Mouse (Mus musculus): ENCODE measurements around the gene Zfp652. TPM values are rescaled to one million over a fixed set of nuclear protein-coding genes. Genes with fewer than 3 reads are reported as not detected.

Zfp652 gene
- polyA plus RNA-seq, 1 experiment from 2014 or later = 24.9 TPM

DNA sequence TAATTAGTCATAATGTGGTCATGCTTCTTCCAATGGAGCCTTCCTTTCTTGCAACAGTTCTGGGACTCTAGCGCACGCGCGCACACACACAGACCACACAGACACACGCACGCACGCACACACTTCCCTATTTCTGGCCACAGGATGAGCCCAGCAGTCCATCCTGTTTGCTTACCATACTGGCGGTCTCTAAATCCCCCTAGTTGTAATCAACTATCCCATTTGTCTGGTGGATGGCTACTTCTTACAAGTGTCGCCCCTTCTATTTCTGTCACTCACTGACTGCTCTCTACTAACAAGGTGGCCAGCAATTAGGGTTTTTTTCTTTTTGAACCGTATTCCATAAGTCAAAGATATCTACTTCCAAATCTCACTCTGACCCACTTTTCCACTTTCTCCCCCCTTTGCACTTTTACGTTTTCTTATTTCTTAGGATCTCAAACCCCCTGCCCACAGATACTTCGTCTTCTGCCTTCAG, 349 bp upstream of the Zfp652 start:
- Histone ChIP-seq H3K9ac (replicated peaks) (no peak overlapping the region; the same call in 1 of the 2 replicates), H3K9me3 (no peaks in the 10 kb centered on the region), H3K4me3 (replicated peaks) (peak overlapping the region; percentile 91), H3K4me2 (peak overlapping the region; percentile 97), H3K4me1 (replicated peaks) (peaks cover 38% of the 10 kb centered on the region), H3K27ac (peak overlapping the region; percentile 97), H3K27me3 (no peaks in the 10 kb centered on the region), H3K36me3 (no peaks in the 10 kb centered on the region)
- WGBS = 35% methylated on average over 12 of the region's 12 CpGs
- no peak for ATAC-seq (ENCODE audit: insufficient number of reproducible peaks, insufficient read depth, low FRiP score, low TSS enrichment, low read depth)

DNA sequence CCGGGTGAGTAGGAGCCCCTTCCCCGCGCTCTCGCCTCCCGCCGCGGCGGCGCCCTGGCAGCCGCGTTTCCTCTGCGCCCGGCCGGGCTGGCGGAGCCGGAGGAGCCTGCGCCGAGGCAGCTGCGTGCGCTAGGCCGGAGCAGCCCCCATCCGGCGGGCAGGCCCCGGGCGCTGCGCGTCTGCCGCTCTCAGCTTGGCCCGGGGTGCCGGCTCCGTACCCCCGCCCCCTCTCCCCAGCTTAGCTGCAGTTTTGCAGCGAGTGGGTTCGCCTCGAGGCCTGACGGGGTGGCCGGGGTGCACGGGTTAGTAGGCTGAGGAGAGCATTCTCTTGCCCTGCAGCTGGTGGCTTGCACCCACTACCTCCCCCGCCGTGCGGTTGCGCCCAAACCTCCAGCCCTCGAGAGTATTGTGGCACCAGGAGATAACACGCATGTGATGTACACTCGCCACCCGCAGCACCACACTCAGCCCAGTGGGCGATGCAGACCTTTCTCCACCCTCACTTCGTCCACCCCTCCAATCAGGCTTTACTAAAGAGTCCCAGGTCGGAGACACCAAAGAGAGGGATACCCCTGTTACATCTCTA, 845 bp downstream of the Zfp652 start:
- under 1% methylated on average over 43 of the region's 49 CpGs for WGBS
- H3K27me3 ChIP-seq = no peaks in the 10 kb centered on the region
- no peaks in the 10 kb centered on the region for H3K9me3 ChIP-seq
- ATAC-seq (ENCODE audit: insufficient number of reproducible peaks, insufficient read depth, low FRiP score, low TSS enrichment, low read depth) = peak; percentile 32; the same call in 1 of the 2 replicates
- peak overlapping the region; percentile 97 for H3K27ac ChIP-seq
- H3K36me3 ChIP-seq = no peaks in the 10 kb centered on the region
- peaks cover 28% of the 10 kb centered on the region for H3K4me1 ChIP-seq (replicated peaks)
- peak overlapping the region; percentile 97 for H3K4me2 ChIP-seq
- H3K9ac ChIP-seq (replicated peaks) = peak overlapping the region; percentile 98
- peak overlapping the region; percentile 91 for H3K4me3 ChIP-seq (replicated peaks)

DNA sequence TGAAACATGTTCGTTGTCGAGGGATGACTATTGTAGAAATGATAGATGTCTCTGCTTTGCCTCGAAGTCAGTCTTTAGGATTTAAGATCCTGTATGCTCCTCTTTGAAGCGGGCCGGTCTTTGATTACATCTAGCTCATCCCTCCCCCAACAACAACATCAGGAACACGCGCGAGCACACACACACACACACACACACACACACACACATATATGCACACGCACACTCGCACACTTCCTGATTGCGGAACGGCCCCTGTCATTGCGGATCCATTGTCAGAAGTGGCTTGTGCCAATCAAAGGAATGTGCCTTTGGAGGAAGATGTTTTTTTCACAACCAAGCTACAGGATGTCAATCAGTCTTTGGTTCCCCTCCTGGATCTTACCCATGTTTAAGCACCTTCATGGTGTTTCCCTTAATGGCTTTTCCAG, 1.4 kb downstream of the Zfp652 start:
- peak overlapping the region; percentile 97 for H3K27ac ChIP-seq
- no peak for ATAC-seq (ENCODE audit: insufficient number of reproducible peaks, insufficient read depth, low FRiP score, low TSS enrichment, low read depth)
- H3K27me3 ChIP-seq = no peaks in the 10 kb centered on the region
- H3K36me3 ChIP-seq = no peaks in the 10 kb centered on the region
- no peaks in the 10 kb centered on the region for H3K9me3 ChIP-seq
- peak overlapping the region; percentile 97 for H3K4me2 ChIP-seq
- peaks cover 28% of the 10 kb centered on the region for H3K4me1 ChIP-seq (replicated peaks)
- peak overlapping the region; percentile 98 for H3K9ac ChIP-seq (replicated peaks)
- WGBS = under 1% methylated on average over 13 of the region's 13 CpGs
- peak overlapping the region; percentile 91 for H3K4me3 ChIP-seq (replicated peaks)

DNA sequence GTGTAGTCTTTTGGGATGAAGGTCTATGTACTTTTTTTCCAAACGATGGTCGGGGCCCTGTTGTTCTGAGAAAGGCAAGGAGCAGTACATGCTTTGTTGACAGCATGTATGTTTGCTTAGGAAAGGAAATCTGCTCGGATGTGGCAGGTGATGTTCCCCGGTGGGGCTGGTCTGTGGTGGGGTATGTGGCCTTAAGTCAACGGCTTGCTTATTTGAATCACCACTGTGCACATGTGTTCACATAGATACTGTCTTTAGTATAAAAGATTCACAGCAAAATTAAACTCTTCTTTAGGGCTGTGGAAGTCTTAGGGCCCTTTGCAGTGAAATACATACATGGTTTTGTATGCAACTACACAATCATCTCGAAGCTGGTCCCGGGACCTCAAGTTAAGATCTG, 1.9 kb downstream of the Zfp652 start:
- H3K27ac ChIP-seq = no peak overlapping the region
- ATAC-seq (ENCODE audit: insufficient number of reproducible peaks, insufficient read depth, low FRiP score, low TSS enrichment, low read depth) = no peak

DNA sequence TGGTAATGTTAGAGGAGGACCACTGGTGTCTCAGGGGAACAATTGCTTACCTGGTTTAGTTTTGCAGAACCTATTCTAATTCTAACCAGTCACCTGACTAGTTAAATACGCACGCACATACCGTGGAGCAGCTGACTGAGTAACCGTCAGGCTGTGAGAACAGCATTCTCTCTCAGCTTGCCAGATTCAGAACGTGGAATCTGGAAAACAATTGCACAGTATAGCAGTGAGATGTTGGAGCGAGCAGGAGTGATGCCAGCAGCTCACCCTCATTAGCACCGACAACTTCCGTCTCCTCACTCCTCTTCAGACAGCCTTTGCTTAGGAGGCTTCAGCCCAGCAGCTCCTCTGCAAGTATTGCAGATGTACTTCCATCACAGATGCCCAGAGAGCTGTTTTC, 3.7 kb downstream of the Zfp652 start:
- Histone ChIP-seq H3K36me3 (no peaks in the 10 kb centered on the region), H3K27ac (no peak overlapping the region), H3K9me3 (no peaks in the 10 kb centered on the region), H3K9ac (replicated peaks) (no peak overlapping the region), H3K4me3 (replicated peaks) (no peak overlapping the region), H3K4me1 (replicated peaks) (peaks cover 28% of the 10 kb centered on the region), H3K27me3 (no peaks in the 10 kb centered on the region), H3K4me2 (no peak overlapping the region)
- no peak for ATAC-seq (ENCODE audit: insufficient number of reproducible peaks, insufficient read depth, low FRiP score, low TSS enrichment, low read depth)
- WGBS = 71% methylated on average over 8 of the region's 8 CpGs

More for the DNA sequence above, 1.9 kb downstream of the Zfp652 start:
- H3K27me3 ChIP-seq = no peaks in the 10 kb centered on the region
- H3K4me1 ChIP-seq (replicated peaks) = peaks cover 28% of the 10 kb centered on the region
- WGBS = 49% methylated on average over 7 of the region's 7 CpGs
- H3K36me3 ChIP-seq = no peaks in the 10 kb centered on the region
- H3K9me3 ChIP-seq = no peaks in the 10 kb centered on the region
- H3K4me3 ChIP-seq (replicated peaks) = peak overlapping the region; percentile 91
- peak overlapping the region; percentile 97 for H3K4me2 ChIP-seq
- H3K9ac ChIP-seq (replicated peaks) = peak overlapping the region; percentile 98

DNA sequence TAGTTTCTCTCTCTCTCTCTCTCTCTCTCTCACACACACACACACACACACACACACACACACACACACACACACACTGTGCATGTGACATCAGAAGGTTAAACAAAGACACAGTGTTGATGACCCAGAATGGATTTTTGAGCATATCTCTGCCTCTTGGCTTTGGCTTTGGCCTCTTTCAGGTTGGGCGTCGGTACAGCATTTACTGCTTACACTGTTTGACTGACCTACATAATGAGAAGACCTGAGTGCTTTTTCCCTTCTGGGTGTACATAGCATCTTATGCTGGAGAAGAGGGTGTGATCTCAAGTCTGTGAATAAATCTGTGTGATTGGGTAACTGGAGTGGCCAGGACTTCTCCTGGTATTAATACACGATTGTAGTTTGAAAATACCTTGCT, 6.9 kb downstream of the Zfp652 start:
- Histone ChIP-seq H3K27ac (no peak overlapping the region), H3K9ac (replicated peaks) (no peak overlapping the region), H3K9me3 (no peaks in the 10 kb centered on the region), H3K4me3 (replicated peaks) (no peak overlapping the region), H3K27me3 (no peaks in the 10 kb centered on the region), H3K4me1 (replicated peaks) (peaks cover 20% of the 10 kb centered on the region), H3K36me3 (no peaks in the 10 kb centered on the region), H3K4me2 (no peak overlapping the region)
- no peak for ATAC-seq (ENCODE audit: insufficient number of reproducible peaks, insufficient read depth, low FRiP score, low TSS enrichment, low read depth)
- 92% methylated on average over 3 of the region's 3 CpGs for WGBS

DNA sequence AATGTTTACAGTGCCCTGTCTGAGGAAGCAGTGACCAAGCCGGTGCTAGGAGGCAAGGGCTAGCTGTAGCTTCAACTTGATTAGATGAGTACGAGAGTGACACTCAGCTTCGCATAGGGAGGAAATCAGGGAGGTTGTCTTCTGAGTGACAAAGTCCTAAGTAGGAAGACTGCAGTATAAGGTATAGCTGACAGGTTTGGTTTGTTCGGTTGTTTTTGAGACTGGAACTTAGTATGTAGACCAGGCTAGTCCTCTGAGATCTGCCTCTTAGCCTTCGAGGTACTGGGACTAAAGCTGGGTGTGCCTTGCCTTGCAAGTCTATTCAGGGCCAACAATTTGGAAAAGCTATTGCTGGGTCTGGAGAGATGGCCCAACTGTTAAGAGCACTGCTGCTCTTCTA, 10.8 kb downstream of the Zfp652 start, which contains the start of gene B130006D01Rik:
Gene B130006D01Rik, plus strand, starts transcription at position 301 of the 400 bp plus-strand sequence.
- H3K27me3 ChIP-seq = no peaks in the 10 kb centered on the region
- no peak within 1 kb of the TSS for H3K27ac ChIP-seq
- 98% methylated on average over 5 of the region's 5 CpGs for WGBS
- H3K9ac ChIP-seq (replicated peaks) = no peak within 1 kb of the TSS
- no peaks in the 10 kb centered on the region for H3K4me1 ChIP-seq (replicated peaks)
- no peak within 1 kb of the TSS for H3K4me2 ChIP-seq
- H3K36me3 ChIP-seq = no peaks in the 10 kb centered on the region; the same call in 1 of the 2 replicates
- ATAC-seq (ENCODE audit: insufficient number of reproducible peaks, insufficient read depth, low FRiP score, low TSS enrichment, low read depth) = no peak
- no peak within 1 kb of the TSS for H3K4me3 ChIP-seq (replicated peaks)
- H3K9me3 ChIP-seq = no peaks in the 10 kb centered on the region

DNA sequence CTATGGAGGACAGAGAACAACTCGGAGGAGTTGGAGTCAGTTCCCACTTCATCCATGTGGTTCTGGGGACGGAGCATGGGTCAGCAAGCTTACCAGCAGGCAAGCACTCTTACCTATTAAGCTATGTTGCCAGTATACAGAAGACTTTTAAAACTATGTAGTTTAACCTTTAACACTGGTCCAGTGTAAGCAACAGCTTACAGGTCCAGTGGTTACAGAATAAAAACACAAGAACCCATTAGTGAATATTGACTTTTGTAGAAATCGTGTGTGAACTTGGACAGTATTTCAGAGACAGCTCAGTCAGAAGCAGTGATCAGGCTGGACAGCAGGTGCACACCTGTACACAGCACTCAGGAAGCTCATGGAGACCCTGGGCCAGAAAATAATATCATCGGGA, 12.0 kb downstream of the Zfp652 start:
- H3K4me2 ChIP-seq = no peak overlapping the region
- no peak overlapping the region for H3K9ac ChIP-seq (replicated peaks)
- no peak for ATAC-seq (ENCODE audit: insufficient number of reproducible peaks, insufficient read depth, low FRiP score, low TSS enrichment, low read depth)
- no peaks in the 10 kb centered on the region for H3K9me3 ChIP-seq
- H3K27ac ChIP-seq = no peak overlapping the region
- no peaks in the 10 kb centered on the region; the same call in 1 of the 2 replicates for H3K36me3 ChIP-seq
- H3K4me1 ChIP-seq (replicated peaks) = no peaks in the 10 kb centered on the region
- H3K27me3 ChIP-seq = no peaks in the 10 kb centered on the region
- H3K4me3 ChIP-seq (replicated peaks) = no peak overlapping the region
- WGBS = 94% methylated on average over 4 of the region's 4 CpGs

DNA sequence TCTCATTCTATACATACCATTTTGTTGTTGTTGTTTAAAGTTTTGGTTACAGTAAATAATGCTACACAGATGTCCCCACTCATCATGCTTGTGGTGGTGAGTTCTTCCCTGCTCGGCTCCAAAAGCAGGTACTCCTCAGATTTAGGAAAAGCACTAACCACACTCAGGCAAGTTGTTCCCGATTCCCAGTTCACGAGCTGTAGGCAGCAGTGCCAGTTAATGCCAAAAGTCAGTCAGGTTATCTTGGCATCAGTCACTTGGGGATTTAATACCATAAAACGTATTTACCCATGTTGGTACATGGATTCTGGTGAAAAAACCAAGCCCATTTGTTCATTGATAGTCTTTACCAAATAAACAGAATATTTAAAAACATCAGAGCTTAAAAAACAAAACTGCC, 13.7 kb downstream of the Zfp652 start:
- no peaks in the 10 kb centered on the region for H3K27me3 ChIP-seq

DNA sequence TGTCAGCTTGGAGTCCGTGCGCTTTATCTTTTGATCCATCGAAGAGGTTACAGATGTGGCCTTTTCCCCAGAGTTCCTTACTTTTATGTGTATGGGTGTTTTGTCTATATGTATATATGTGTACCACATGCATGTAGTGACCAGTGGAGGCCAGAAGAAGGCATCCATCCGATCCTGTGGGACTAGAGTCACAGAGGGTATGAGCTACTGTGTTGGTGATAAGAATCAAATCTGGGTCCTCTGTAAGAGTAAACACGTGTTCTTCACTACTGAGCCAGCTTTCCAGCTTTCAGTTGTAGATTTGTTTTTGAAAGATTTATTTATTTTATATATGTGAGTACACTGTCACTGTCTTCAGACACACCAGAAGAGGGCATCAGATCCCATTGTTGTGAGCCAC, 15.5 kb downstream of the Zfp652 start:
- no peak overlapping the region for H3K27ac ChIP-seq
- H3K4me1 ChIP-seq (replicated peaks) = no peaks in the 10 kb centered on the region
- no peaks in the 10 kb centered on the region for H3K27me3 ChIP-seq
- no peak overlapping the region for H3K4me2 ChIP-seq
- H3K9ac ChIP-seq (replicated peaks) = no peak overlapping the region
- 92% methylated on average over 5 of the region's 5 CpGs for WGBS
- H3K4me3 ChIP-seq (replicated peaks) = no peak overlapping the region
- H3K36me3 ChIP-seq = no peaks in the 10 kb centered on the region; the same call in 1 of the 2 replicates
- H3K9me3 ChIP-seq = no peaks in the 10 kb centered on the region
- ATAC-seq (ENCODE audit: insufficient number of reproducible peaks, insufficient read depth, low FRiP score, low TSS enrichment, low read depth) = no peak

More for the DNA sequence above, 13.7 kb downstream of the Zfp652 start:
- Histone ChIP-seq H3K36me3 (no peaks in the 10 kb centered on the region; the same call in 1 of the 2 replicates), H3K4me2 (no peak overlapping the region), H3K27ac (no peak overlapping the region), H3K9ac (replicated peaks) (no peak overlapping the region), H3K4me1 (replicated peaks) (no peaks in the 10 kb centered on the region), H3K4me3 (replicated peaks) (no peak overlapping the region), H3K9me3 (no peaks in the 10 kb centered on the region)
- WGBS = 79% methylated on average over 4 of the region's 4 CpGs
- no peak for ATAC-seq (ENCODE audit: insufficient number of reproducible peaks, insufficient read depth, low FRiP score, low TSS enrichment, low read depth)

DNA sequence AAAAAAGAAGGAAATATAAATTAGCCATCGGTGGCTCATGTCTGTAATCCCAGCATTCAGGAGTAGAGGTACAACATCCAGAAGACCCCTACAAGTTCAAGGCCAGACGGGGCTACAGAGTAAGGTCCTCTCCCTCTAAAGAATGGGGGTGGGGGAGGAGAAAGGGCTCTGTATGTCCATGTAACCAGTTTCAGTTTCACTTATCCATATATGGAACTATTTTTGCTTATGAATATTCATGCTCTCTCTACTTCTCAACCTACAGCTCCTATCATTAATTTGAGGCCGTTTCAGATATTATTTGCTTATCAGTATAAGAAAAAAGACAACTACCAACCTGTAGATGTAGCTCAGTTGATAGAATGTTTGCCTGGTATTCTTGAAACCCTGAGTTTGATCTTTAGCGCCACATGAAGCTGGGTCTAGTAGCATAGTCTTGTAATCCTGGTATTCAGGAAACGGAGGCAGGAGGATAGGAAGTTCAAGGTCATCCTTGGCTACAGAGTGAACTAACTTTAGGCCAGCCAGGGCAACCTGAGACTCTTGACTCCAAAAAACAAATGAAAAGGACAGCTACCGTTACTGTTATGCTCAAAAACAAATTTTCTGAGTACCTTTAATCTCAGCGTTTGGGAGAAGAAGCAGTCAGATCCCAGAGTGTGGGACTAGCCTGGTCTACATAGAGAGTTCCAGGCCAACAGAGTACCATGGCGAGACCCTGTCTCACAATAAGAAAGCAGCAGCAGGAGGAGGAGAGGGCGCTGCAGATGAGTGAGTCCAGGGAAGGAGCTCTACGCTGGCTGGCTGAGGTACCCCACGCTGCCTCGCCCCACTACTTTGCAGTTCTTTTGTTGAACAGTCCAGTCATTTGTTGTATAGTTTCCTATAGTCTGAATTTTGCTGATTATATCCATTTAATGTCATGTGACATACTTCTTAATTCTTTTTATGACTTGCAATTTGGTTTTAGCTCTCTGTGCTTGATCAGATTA, 16.7 kb downstream of the Zfp652 start:
- H3K27me3 ChIP-seq = no peaks in the 10 kb centered on the region
- no peak overlapping the region for H3K9ac ChIP-seq (replicated peaks)
- no peak overlapping the region for H3K27ac ChIP-seq
- no peaks in the 10 kb centered on the region for H3K9me3 ChIP-seq
- H3K4me3 ChIP-seq (replicated peaks) = no peak overlapping the region
- no peak overlapping the region for H3K4me2 ChIP-seq
- H3K4me1 ChIP-seq (replicated peaks) = no peaks in the 10 kb centered on the region
- H3K36me3 ChIP-seq = no peaks in the 10 kb centered on the region; the same call in 1 of the 2 replicates
- no peak for ATAC-seq (ENCODE audit: insufficient number of reproducible peaks, insufficient read depth, low FRiP score, low TSS enrichment, low read depth)
- WGBS = 86% methylated on average over 12 of the region's 12 CpGs

Measured in limb, embryonic 12.5 days (tissue).